Mouse (Mus musculus) thymus, adult 2 months (tissue): ENCODE measurements around the gene Fcor.

Experiments
- CTCF ChIP-seq: fragments of 200-500 bp; IDR thresholded peaks from 2 replicates; pipeline ENCODE4 v1.5.1; 2012; ENCODE audit warnings: mild to moderate bottlenecking, control low read depth, low read length, moderate library complexity, borderline replicate concordance; ENCODE audit not compliant: control insufficient read depth, poor library complexity, insufficient read depth; ENCODE audit errors: extremely low read depth
- POLR2A ChIP-seq: fragments of 200-500 bp; IDR thresholded peaks from 2 replicates; pipeline ENCODE4 v1.6.1; 2012; ENCODE audit warnings: mild to moderate bottlenecking, low read length, control low read depth, moderate library complexity; ENCODE audit not compliant: control insufficient read depth, poor library complexity, insufficient read depth; ENCODE audit errors: extremely low read depth

DNA sequence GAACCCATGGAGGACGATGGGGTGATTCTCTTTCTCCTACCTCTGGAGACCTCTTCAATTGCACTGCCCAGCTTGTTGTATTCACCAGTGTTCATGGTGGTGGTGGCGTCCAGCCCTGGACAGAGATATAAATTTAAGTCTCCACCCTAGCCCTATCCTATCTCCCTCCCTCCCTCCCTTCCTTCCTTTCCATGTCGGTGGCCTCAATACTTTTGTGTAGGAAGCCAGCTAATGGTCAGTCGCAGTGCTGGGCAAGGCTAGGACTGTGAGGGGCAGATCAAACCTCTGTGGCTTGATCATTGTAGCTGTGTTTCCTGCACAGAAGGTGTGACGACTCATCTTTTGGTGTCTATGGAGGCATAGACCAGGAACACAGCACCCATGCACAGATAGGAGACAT lies 48.4 kb upstream of the Fcor start, which contains the start of gene Clec4g:
- TF ChIP-seq POLR2A (no peak), CTCF (no peak)
